Mouse (Mus musculus): Measurements from ENCODE around the gene Pde4d.

Pde4d gene

GRCm38 (mm10) chr13:108604213-108604612 is 154.5 kb downstream of the Pde4d start:
- no peak for TF ChIP-seq GATA4 (IDR thresholded peaks at IDR 0.05; ENCODE audit: insufficient replicate concordance, low read length)

GRCm38 (mm10) chr13:108618207-108618606 is 168.5 kb downstream of the Pde4d start:
- TF ChIP-seq GATA4 (IDR thresholded peaks at IDR 0.05; ENCODE audit: insufficient replicate concordance, low read length): no peak

GRCm38 (mm10) chr13:108622681-108623080 is 172.9 kb downstream of the Pde4d start:
- TF ChIP-seq GATA4 (IDR thresholded peaks at IDR 0.05; ENCODE audit: insufficient replicate concordance, low read length): no peak

- no peak for TF ChIP-seq GATA4 (IDR thresholded peaks at IDR 0.05; ENCODE audit: insufficient replicate concordance, low read length)
Measured at GRCm38 (mm10) chr13:108623929-108624328, 174.2 kb downstream of the Pde4d start.

DNA sequence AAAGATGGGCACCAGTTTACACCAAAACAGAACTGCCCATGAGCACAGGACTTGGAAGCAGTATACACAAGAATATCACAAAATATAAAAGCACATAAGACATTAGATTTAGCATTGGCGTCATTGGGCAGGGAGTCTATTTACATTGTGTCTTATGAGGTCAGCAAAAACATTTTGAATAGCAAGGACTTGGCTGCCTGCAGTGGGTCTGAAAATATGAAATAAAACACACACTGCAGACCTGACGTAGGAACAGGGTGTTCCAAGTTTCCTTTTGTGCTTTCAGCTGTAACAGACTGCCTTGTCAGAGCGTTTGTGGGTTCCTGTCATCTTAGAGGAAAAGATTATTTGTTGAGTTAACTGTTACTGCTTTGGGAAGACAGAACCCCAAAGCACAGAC is 176.4 kb downstream of the Pde4d start:
- TF ChIP-seq GATA4 (IDR thresholded peaks at IDR 0.05; ENCODE audit: insufficient replicate concordance, low read length): no peak

DNA sequence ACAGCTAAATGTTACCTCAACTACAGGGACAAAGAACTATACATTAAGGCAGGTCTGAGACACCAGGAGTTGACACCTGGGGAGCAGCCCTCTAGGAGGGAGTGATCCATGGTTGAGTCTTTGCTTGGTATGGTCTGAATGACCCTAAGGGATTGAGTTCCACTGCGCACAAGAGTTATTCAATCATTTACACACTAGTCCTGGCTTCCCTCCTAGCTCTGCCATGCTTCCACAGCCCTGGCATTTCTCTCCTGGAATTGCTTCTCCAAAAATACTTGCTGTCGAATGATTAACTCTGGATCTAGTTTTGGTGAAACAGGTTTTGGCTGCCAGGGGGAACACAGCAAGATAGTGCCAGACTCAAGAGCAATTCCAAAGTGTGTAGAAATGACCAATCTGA is 178.8 kb downstream of the Pde4d start:
- TF ChIP-seq GATA4 (IDR thresholded peaks at IDR 0.05; ENCODE audit: insufficient replicate concordance, low read length): no peak

DNA sequence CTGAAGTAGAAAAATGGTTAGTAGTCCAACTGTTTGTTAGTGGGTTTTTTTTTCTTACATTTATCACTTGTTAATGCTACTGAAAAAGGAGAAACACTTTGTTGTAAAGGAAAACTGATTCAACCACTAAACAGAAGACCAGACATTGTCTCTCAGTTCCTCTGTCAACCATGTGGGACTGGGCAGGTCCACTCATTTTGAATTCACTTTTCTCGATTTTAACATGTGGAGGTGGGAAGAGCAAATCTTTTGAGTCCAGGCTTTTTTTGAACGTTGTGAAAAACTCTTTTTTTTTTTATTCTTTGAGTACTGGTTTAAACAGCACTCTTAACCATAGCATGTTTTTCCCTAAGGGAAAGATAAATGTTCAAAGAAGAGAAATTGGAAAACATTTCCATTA is 180.8 kb downstream of the Pde4d start:
- TF ChIP-seq GATA4 (IDR thresholded peaks at IDR 0.05; ENCODE audit: insufficient replicate concordance, low read length): no peak

DNA sequence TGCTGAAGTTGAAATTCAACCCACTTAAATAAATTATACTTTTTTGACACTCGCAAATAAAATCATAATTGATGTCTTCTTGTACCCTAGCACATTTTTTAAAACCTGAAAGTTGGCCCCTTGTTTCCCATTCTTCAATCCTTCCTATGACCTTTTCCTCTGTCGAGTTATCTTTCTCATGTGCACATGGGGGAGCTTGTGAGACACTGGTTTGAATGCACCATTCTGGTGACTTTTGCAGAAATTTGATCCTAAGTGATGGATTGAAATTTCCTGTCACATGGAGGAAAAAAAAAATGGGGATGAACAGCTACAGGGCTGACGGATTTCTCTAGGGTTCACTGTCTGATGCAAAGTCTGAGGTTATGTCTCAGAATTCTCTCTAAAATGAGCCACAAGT is 181.5 kb downstream of the Pde4d start:
- TF ChIP-seq GATA4 (IDR thresholded peaks at IDR 0.05; ENCODE audit: insufficient replicate concordance, low read length): no peak

- no peak for TF ChIP-seq GATA4 (IDR thresholded peaks at IDR 0.05; ENCODE audit: insufficient replicate concordance, low read length)
Measured at GRCm38 (mm10) chr13:108636526-108636925, 186.8 kb downstream of the Pde4d start.

DNA sequence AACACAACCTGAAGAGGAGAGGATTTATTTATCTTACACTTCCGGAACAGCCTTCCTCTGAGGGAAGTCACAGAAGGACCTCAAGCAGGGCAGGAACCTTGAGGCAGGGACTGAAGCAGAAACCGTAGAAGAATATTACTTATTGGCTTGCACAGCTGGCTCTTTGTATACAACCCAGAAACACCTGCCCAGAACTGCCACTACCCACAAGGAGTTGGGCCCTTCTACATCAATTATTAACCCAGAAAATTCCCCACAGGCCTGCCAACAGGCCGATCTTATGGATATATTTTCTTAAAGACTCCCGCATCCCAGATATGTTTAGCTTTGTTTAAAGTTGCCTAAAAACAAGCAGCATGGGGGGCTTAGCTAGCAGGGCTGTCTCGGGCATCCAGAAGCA is 192.5 kb downstream of the Pde4d start:
- no peak for TF ChIP-seq GATA4 (IDR thresholded peaks at IDR 0.05; ENCODE audit: insufficient replicate concordance, low read length)

DNA sequence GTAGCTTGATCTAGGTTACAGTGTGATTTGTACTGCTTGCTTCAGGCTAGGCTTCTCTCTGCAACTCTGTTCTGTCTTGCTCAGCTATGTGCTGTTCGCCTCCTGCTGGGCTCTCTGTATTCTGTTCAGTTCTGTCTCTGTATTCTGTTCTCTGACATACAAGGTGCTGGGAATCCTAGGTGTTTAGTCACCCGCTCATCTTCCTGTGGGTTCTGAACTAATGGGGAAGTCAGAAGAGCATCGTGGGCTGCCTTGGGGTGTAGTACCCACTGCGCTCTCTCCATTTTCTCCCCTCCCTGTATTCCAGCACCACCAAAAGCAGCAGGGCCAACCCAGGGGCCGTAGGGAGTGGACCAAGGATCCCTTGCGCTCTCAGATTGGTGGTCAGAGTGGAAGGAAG is 197.1 kb downstream of the Pde4d start:
- TF ChIP-seq GATA4 (IDR thresholded peaks at IDR 0.05; ENCODE audit: insufficient replicate concordance, low read length): no peak

DNA sequence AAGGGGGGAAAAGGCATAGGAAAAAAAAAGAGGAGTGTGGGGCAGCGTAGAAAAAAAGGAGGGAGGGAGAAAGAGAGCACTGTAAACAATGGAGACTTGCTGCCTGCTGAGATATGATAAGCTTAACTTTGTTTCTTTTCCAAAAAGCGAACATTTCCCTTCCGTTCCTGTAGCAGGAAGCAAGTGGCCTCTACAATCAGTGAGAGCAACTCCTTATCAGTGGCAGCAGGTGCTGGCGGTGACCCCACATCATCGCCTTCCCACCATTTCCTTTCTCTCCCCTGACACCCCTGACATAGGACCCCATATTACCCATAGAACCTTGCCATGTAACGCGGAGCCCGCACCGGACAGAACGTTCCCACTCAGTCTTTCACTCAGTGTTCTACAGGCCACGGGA is 197.5 kb downstream of the Pde4d start:
- TF ChIP-seq GATA4 (IDR thresholded peaks at IDR 0.05; ENCODE audit: insufficient replicate concordance, low read length): no peak

GRCm38 (mm10) chr13:108654026-108654723 is 204.4 kb downstream of the Pde4d start:
- TF ChIP-seq GATA4 (IDR thresholded peaks at IDR 0.05; ENCODE audit: insufficient replicate concordance, low read length): no peak

- TF ChIP-seq GATA4 (IDR thresholded peaks at IDR 0.05; ENCODE audit: insufficient replicate concordance, low read length): no peak
Measured at GRCm38 (mm10) chr13:108666579-108666978, 216.8 kb downstream of the Pde4d start.

- TF ChIP-seq GATA4 (IDR thresholded peaks at IDR 0.05; ENCODE audit: insufficient replicate concordance, low read length): no peak
Measured at GRCm38 (mm10) chr13:108667077-108667476, 217.3 kb downstream of the Pde4d start.

- TF ChIP-seq GATA4 (IDR thresholded peaks at IDR 0.05; ENCODE audit: insufficient replicate concordance, low read length): no peak
Measured at GRCm38 (mm10) chr13:108677056-108677455, 227.3 kb downstream of the Pde4d start.

GRCm38 (mm10) chr13:108683018-108683417 is 233.3 kb downstream of the Pde4d start:
- no peak for TF ChIP-seq GATA4 (IDR thresholded peaks at IDR 0.05; ENCODE audit: insufficient replicate concordance, low read length)
